Mouse (Mus musculus) spleen, postnatal 4 days (tissue): ENCODE results near the gene Atf7.
A peak's percentile ranks its signal among the peaks of the same experiment; 100 is the strongest.

Experiments
- DNase-seq, 2 experiments: peaks; one replicate each; pipeline ENCODE4 v3.0.0; 2022; ENCODE audit warnings: low spot score in 2 of 2

The Atf7 gene

GRCm38 (mm10) chr15:102501084-102501814, 124.0 kb downstream of the Atf7 start:
- peak in 1 of 2 experiments; percentile 61 for DNase-seq

GRCm38 (mm10) chr15:102500479-102500878, 124.8 kb downstream of the Atf7 start:
- no peak for DNase-seq

GRCm38 (mm10) chr15:102499851-102500250, 125.4 kb downstream of the Atf7 start:
- DNase-seq = no peak

GRCm38 (mm10) chr15:102499370-102499769, 125.9 kb downstream of the Atf7 start:
- DNase-seq = no peak

GRCm38 (mm10) chr15:102498322-102498721, 126.9 kb downstream of the Atf7 start:
- no peak for DNase-seq

- no peak for DNase-seq
Observed at GRCm38 (mm10) chr15:102487664-102488063, 137.6 kb downstream of the Atf7 start.

- DNase-seq = no peak
Observed at GRCm38 (mm10) chr15:102485853-102486252, 139.4 kb downstream of the Atf7 start.

GRCm38 (mm10) chr15:102483136-102483535, 142.1 kb downstream of the Atf7 start:
- DNase-seq = no peak
